Mouse (Mus musculus): ENCODE measurements at regions not wholly inside any gene's neighbourhood (a gene's known extent, or its start where the extent isn't known, plus 50 kb on each side); places are given as distances from the start of the nearest gene placed in this dataset.

DNA sequence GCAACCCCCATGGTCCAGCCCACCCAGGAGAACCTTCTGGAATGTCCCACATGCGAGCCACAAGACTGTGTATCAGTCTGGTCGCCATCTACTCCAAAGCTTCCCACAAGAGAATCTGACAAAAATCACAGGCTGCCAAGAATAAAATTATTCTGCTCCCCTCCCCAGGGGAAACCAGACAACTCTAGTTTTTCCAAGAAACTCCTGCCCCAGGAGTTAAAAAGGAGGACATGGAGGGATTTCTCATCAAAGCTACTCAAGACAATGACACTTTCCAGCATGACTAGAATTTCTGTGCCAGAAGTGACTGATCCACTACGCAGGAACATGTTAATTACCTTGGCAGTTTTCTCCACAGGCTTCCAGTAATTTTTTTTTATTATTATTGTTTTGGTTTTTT, 98.4 kb downstream of the Psmg1 start:
- WGBS = 52% methylated on average over 3 of the region's 3 CpGs

DNA sequence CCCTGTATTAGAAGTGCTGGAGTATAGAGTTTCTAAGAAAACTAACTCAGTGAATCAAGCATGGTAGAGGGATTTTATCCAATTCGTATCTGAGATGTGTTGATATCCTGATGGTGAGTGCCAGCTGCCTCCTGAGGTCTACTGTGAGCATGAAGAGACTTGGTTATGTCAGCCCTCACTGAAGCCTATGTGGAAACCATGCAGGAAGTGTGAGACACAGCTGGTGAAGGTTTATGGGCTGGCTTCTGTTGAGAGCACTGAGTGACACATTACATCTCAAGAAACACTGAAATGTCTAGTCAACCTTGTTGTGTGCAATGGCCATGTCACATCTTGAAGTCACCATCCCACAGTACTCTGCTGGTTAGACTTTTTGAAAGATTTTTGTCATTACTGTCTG, 104.6 kb downstream of the Psmg1 start:
- no peak overlapping the region for H3K4me3 ChIP-seq (ENCODE audit: low read length)
- no peaks in the 10 kb centered on the region for H3K4me1 ChIP-seq (ENCODE audit: insufficient read depth, low read length)
- no peak for TF ChIP-seq CTCF (IDR thresholded peaks at IDR 0.05; ENCODE audit: low read depth)
- no peaks in the 10 kb centered on the region for H3K9me3 ChIP-seq (ENCODE audit: low read length)
- no peak overlapping the region for H3K4me2 ChIP-seq (ENCODE audit: low read depth, low read length)
- no peaks in the 10 kb centered on the region for H3K27me3 ChIP-seq (ENCODE audit: insufficient read depth, low read length)
- ATAC-seq (no peak), DNase-seq (ENCODE audit: low spot score) (no peak)
- H3K9ac ChIP-seq (replicated peaks; ENCODE audit: low read length) = no peak overlapping the region
- H3K36me3 ChIP-seq (ENCODE audit: insufficient read depth, low read length) = no peaks in the 10 kb centered on the region
- 83% methylated on average over 1 of the region's 1 CpGs for WGBS
- H3K27ac ChIP-seq = no peak overlapping the region

More for the DNA sequence above, 98.4 kb downstream of the Psmg1 start:
- no peaks in the 10 kb centered on the region for H3K27me3 ChIP-seq (ENCODE audit: insufficient read depth, low read length)
- TF ChIP-seq CTCF (IDR thresholded peaks at IDR 0.05; ENCODE audit: low read depth) = no peak
- no peaks in the 10 kb centered on the region for H3K36me3 ChIP-seq (ENCODE audit: insufficient read depth, low read length)
- DNase-seq (ENCODE audit: low spot score) = peak; percentile 2
- H3K4me2 ChIP-seq (ENCODE audit: low read depth, low read length) = no peak overlapping the region
- no peaks in the 10 kb centered on the region for H3K4me1 ChIP-seq (ENCODE audit: insufficient read depth, low read length)
- H3K4me3 ChIP-seq (ENCODE audit: low read length) = no peak overlapping the region
- ATAC-seq = no peak
- no peak overlapping the region for H3K27ac ChIP-seq
- no peaks in the 10 kb centered on the region for H3K9me3 ChIP-seq (ENCODE audit: low read length)
- no peak overlapping the region for H3K9ac ChIP-seq (replicated peaks; ENCODE audit: low read length)

DNA sequence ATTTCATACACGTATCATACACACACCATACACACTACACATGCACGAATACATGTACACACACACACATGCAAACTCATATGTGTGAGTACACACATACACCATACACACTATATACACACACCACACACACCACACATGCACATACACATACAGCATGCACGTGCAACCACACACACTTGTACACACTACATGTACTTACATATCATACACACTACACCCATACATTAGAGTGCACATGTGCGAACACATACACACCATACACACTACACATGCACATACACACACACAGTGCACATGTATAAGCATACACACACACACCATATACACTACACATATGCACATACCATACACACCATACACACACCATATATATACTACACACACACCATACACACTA, 117.5 kb downstream of the Psmg1 start:
- Histone ChIP-seq H3K4me2 (ENCODE audit: low read depth, low read length) (no peak overlapping the region), H3K9me3 (ENCODE audit: low read length) (no peaks in the 10 kb centered on the region), H3K36me3 (ENCODE audit: insufficient read depth, low read length) (no peaks in the 10 kb centered on the region), H3K27ac (no peak overlapping the region), H3K4me3 (ENCODE audit: low read length) (no peak overlapping the region), H3K27me3 (ENCODE audit: insufficient read depth, low read length) (no peaks in the 10 kb centered on the region), H3K4me1 (ENCODE audit: insufficient read depth, low read length) (no peaks in the 10 kb centered on the region), H3K9ac (replicated peaks; ENCODE audit: low read length) (no peak overlapping the region)
- TF ChIP-seq CTCF (IDR thresholded peaks at IDR 0.05; ENCODE audit: low read depth) = no peak
- DNase-seq (ENCODE audit: low spot score) (no peak), ATAC-seq (no peak)
- 97% methylated on average over 4 of the region's 4 CpGs for WGBS

DNA sequence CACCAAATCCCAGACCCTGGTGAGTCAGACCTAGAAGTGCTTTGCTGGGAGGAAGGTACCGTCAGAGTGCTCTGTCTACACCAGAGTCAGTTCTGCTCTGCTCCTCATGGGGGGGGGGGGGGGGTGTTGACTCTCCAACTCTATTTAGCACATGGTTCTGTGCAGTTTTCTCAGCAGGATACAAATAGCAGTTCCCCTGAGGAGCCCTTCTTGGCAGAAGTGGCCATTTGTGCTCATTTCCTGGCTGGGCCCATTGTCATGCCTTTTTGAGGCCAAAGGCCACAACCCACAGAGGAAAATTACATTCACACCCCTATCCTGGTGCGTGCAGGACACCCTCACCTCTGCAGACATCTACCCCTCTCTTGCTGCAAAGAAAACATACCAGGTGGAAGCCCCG, 118.3 kb downstream of the Psmg1 start:
- Histone ChIP-seq H3K27ac (no peak overlapping the region), H3K4me2 (ENCODE audit: low read depth, low read length) (no peak overlapping the region), H3K4me3 (ENCODE audit: low read length) (no peak overlapping the region), H3K36me3 (ENCODE audit: insufficient read depth, low read length) (no peaks in the 10 kb centered on the region), H3K9ac (replicated peaks; ENCODE audit: low read length) (no peak overlapping the region), H3K9me3 (ENCODE audit: low read length) (no peaks in the 10 kb centered on the region), H3K4me1 (ENCODE audit: insufficient read depth, low read length) (no peaks in the 10 kb centered on the region; the same call in 1 of the 2 replicates), H3K27me3 (ENCODE audit: insufficient read depth, low read length) (no peaks in the 10 kb centered on the region)
- no peak for TF ChIP-seq CTCF (IDR thresholded peaks at IDR 0.05; ENCODE audit: low read depth)
- no peak for DNase-seq (ENCODE audit: low spot score)
- WGBS = 72% methylated on average over 3 of the region's 3 CpGs
- no peak for ATAC-seq

DNA sequence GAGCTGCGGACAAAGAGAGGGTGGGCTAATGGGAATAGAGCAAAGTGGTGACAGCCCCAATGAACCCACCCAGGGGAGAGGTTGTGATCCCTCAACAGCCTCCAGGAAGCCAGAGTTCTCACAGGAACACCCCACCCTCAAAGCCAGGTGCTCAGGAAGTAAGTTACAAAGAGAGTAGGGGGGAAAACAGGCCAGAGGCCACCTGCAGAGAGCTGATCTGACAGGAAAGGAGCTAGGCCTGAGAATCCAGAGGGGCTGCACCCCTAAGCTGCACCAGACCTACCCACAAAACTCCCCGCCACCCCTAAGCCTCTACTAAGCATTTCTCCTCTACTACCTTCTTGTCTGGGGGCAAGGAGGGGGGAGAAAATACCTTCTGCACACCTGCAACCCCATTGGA, 120.5 kb downstream of the Psmg1 start:
- Histone ChIP-seq H3K9me3 (ENCODE audit: low read length) (no peaks in the 10 kb centered on the region), H3K27ac (no peak overlapping the region), H3K4me3 (ENCODE audit: low read length) (no peak overlapping the region), H3K36me3 (ENCODE audit: insufficient read depth, low read length) (no peaks in the 10 kb centered on the region), H3K4me2 (ENCODE audit: low read depth, low read length) (no peak overlapping the region), H3K4me1 (ENCODE audit: insufficient read depth, low read length) (no peaks in the 10 kb centered on the region; the same call in 1 of the 2 replicates), H3K9ac (replicated peaks; ENCODE audit: low read length) (no peak overlapping the region), H3K27me3 (ENCODE audit: insufficient read depth, low read length) (no peaks in the 10 kb centered on the region)
- 76% methylated on average over 2 of the region's 2 CpGs for WGBS
- ATAC-seq (no peak), DNase-seq (ENCODE audit: low spot score) (no peak)
- no peak for TF ChIP-seq CTCF (IDR thresholded peaks at IDR 0.05; ENCODE audit: low read depth)

DNA sequence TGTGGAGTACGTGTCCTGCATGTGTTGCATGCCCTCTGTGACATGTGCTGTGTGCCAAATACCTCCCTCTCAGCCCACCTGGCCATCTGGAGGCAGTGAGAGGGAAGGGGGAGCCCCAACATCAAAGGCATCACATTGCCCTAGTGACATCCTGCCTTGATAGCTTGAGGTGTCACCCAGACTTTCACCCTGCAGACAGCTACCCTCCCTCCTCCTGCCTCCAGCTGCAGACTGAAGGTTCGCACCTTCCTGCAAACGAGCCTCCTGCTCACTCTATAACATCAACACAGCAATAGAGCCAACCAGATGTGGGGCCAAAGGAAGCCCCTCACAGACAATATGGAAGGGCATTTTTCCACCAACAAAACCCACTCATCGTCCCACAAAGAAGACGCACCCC, 121.3 kb downstream of the Psmg1 start:
- H3K4me3 ChIP-seq (ENCODE audit: low read length) = no peak overlapping the region
- H3K27me3 ChIP-seq (ENCODE audit: insufficient read depth, low read length) = no peaks in the 10 kb centered on the region
- no peak overlapping the region for H3K4me2 ChIP-seq (ENCODE audit: low read depth, low read length)
- no peaks in the 10 kb centered on the region for H3K9me3 ChIP-seq (ENCODE audit: low read length)
- ATAC-seq (no peak), DNase-seq (ENCODE audit: low spot score) (no peak)
- H3K9ac ChIP-seq (replicated peaks; ENCODE audit: low read length) = no peak overlapping the region
- H3K27ac ChIP-seq = no peak overlapping the region
- no peak for TF ChIP-seq CTCF (IDR thresholded peaks at IDR 0.05; ENCODE audit: low read depth)
- no peaks in the 10 kb centered on the region for H3K36me3 ChIP-seq (ENCODE audit: insufficient read depth, low read length)
- no peaks in the 10 kb centered on the region; the same call in 1 of the 2 replicates for H3K4me1 ChIP-seq (ENCODE audit: insufficient read depth, low read length)
- 70% methylated on average over 5 of the region's 5 CpGs for WGBS

DNA sequence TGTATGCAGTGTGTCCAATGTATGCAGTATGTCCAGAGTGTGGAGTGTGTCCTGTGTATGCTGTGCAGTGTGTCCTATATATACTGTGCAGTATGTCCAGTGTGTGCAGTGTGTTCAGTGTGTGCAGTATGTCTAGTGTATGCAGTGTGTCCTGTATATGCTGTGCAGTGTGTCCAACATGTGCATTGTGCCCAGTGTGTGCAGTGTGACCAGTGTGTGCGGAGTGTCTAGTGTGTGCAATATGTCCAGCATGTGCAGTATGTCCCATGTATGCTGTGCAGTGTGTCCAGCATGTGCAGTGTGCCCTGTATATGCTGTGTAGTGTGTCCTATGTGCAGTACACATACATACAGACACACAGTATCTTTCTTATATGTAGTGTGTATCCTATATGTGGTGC, 121.9 kb downstream of the Psmg1 start:
- no peaks in the 10 kb centered on the region for H3K36me3 ChIP-seq (ENCODE audit: insufficient read depth, low read length)
- ATAC-seq (no peak), DNase-seq (ENCODE audit: low spot score) (no peak)
- no peak overlapping the region for H3K27ac ChIP-seq
- no peaks in the 10 kb centered on the region; the same call in 1 of the 2 replicates for H3K4me1 ChIP-seq (ENCODE audit: insufficient read depth, low read length)
- H3K27me3 ChIP-seq (ENCODE audit: insufficient read depth, low read length) = no peaks in the 10 kb centered on the region
- TF ChIP-seq CTCF (IDR thresholded peaks at IDR 0.05; ENCODE audit: low read depth) = no peak
- no peak overlapping the region for H3K9ac ChIP-seq (replicated peaks; ENCODE audit: low read length)
- no peak overlapping the region for H3K4me2 ChIP-seq (ENCODE audit: low read depth, low read length)
- 91% methylated on average over 1 of the region's 1 CpGs for WGBS
- H3K9me3 ChIP-seq (ENCODE audit: low read length) = no peaks in the 10 kb centered on the region
- no peak overlapping the region for H3K4me3 ChIP-seq (ENCODE audit: low read length)
